Mouse (Mus musculus): ENCODE measurements around the gene Atg16l2.

The Atg16l2 gene

DNA sequence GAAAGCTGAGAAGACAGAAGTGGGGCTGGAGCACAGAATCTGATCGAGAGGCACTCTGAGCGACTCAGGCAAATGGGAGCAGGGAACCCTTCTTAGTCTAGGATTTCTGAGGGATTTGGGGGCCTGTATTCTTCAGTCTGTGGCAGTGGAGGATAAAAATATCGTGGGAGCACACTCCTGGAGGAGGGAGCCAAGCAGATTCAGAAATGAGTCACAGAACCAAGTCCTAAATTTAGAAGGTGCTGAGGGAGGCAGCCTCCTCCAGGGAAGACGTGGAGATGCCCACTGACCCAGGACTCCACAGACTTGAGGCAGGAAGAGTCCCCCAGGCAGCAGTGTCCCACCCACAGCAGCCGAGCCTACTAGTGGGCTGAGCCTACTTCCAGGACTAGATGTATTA is 12.3 kb upstream of the Atg16l2 start:
- Histone ChIP-seq H3K27me3 (ENCODE audit: control insufficient read depth, insufficient read depth, low read length, poor library complexity, severe bottlenecking) (no peaks in the 10 kb centered on the region), H3K36me3 (ENCODE audit: control insufficient read depth, insufficient read depth, low read length, poor library complexity, severe bottlenecking) (no peaks in the 10 kb centered on the region)
- DNase-seq (ENCODE audit: low read depth, low spot score), result no peak

DNA sequence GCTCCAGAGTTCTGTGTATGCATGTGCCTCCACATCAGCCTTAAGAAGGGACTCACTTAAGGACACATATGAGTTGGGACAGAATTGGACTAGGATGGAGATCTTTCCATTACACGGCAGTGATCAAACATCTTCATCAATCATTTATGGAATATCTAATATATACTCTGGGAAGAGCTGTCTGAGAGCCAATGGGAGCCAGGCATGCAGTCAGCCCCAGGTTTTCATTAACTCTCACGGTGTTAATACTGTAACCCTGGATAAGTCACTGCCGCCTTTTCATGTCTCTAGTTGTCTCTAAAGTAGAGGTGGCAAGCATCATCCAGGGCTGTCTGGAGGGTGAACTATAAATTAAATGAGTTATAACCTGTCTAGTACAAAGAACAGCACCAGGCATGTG is 11.0 kb upstream of the Atg16l2 start:
- H3K36me3 ChIP-seq (ENCODE audit: control insufficient read depth, insufficient read depth, low read length, poor library complexity, severe bottlenecking), result no peaks in the 10 kb centered on the region
- no peak for DNase-seq (ENCODE audit: low read depth, low spot score)
- H3K27me3 ChIP-seq (ENCODE audit: control insufficient read depth, insufficient read depth, low read length, poor library complexity, severe bottlenecking), result no peaks in the 10 kb centered on the region

DNA sequence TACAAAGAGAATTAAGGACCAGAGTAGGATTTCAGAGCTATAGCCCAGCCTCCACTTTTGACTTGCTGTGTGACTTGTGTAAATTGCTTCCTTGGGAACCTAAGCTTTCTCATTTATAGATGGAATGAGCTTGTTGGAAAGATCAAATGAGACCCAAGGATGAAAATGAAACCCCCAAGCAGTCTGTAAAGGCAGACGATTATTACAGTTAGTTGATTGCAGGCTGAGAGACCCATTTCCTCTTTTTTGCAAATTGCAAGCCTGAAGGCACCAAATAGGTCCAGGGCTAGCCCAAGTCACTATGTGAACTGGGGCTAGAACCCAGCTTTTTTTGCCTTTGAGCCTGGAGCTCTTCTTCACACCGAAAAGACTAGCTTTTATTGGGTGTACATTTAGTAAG is 9.0 kb upstream of the Atg16l2 start:
- DNase-seq (ENCODE audit: low read depth, low spot score), result peak; percentile 66
- no peaks in the 10 kb centered on the region for H3K36me3 ChIP-seq (ENCODE audit: control insufficient read depth, insufficient read depth, low read length, poor library complexity, severe bottlenecking)
- H3K27me3 ChIP-seq (ENCODE audit: control insufficient read depth, insufficient read depth, low read length, poor library complexity, severe bottlenecking), result no peaks in the 10 kb centered on the region

DNA sequence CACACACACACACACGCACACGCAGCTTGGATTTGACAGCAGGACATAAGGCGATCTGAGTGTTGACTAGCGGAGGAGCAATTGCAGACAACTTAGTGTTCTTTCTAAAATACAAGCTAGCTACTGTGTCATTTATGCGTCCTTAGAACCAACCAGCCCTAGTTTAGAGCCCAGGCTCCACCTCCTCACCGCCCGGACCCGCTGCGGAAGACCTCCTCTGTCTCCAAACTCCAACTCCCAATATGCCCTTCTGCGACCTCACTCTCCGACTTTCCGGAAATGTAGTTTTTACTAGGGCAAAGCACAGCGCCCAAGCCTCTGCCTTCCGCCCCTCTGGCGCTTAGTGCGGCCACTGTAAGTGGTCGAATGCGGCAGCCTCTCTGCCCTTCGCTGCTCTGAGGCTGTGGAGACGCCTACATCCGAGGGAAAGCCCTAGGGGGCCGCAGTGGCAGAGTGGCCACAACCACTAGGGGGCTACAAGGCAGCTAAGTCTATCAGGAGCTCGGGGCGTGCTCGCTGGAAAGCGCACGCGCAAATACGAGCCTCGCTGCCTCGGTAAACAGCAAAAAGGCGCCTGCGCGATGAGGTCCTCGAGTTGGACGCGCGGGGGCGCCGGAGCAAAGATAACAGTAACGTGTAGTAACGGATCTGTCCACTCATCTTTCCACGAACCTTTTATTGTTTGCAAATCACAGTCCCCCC is 8.4 kb upstream of the Atg16l2 start:
- H3K27me3 ChIP-seq (ENCODE audit: control insufficient read depth, insufficient read depth, low read length, poor library complexity, severe bottlenecking), result no peaks in the 10 kb centered on the region
- peak; percentile 99 for DNase-seq (ENCODE audit: low read depth, low spot score)
- H3K36me3 ChIP-seq (ENCODE audit: control insufficient read depth, insufficient read depth, low read length, poor library complexity, severe bottlenecking), result no peaks in the 10 kb centered on the region

DNA sequence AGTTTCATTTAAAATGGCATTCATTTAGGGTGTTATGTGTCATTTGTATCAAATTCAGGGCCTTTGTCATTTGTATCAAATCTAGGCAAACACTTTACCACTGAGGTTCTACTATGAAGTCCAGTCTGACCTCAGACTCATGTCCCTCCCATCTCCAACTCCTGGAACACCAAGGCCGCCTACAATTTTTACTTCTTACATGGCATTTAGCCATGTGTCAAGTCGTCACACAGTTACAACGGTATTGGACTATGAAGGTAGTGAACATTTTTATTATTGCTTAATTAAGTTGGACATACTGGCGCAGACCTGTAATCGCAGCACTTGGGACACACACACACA is 7.9 kb upstream of the Atg16l2 start:
- H3K36me3 ChIP-seq (ENCODE audit: control insufficient read depth, insufficient read depth, low read length, poor library complexity, severe bottlenecking), result no peaks in the 10 kb centered on the region
- no peaks in the 10 kb centered on the region for H3K27me3 ChIP-seq (ENCODE audit: control insufficient read depth, insufficient read depth, low read length, poor library complexity, severe bottlenecking)
- no peak for DNase-seq (ENCODE audit: low read depth, low spot score)

DNA sequence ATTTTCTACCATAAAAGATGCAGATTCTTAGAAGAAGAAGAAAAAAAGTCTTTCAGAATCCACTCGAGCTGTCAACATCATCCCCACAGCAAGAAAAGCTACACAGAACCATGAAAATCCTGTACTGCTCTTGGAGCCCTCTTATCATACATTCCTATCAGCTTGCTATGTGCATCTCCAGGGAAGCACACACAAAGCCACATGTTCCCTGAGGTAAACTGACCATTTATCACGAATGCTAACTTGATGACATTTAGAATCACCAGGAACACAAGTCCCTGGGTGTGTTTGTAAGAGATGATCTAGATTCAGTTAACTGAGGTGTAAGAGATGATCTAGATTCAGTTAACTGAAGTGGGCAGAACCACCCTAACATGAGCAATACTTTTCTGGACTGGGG is 4.8 kb upstream of the Atg16l2 start:
- Histone ChIP-seq H3K36me3 (ENCODE audit: control insufficient read depth, insufficient read depth, low read length, poor library complexity, severe bottlenecking) (no peaks in the 10 kb centered on the region), H3K27me3 (ENCODE audit: control insufficient read depth, insufficient read depth, low read length, poor library complexity, severe bottlenecking) (no peaks in the 10 kb centered on the region)
- DNase-seq (ENCODE audit: low read depth, low spot score), result no peak

DNA sequence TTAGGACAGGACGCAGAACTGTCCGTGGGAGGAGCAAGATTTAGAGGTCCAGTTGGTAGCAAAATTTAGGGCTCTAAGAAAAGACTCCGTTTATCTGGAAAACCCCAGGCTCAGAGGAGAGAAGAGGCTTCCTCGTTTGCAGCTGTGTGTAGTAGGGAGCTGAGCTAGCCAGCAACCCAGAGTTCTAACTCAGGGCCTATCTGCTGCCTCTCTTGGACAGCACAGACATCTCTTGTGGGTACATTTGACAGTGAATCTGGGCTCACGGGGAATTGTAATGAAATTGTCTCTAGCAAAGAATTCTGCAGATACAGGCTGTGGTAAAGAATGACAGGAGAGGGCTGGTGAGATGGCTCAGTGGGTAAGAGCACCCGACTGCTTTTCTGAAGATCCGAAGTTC is 640 bp upstream of the Atg16l2 start:
- peaks cover 3% of the 10 kb centered on the region; the same call in 1 of the 2 replicates for H3K36me3 ChIP-seq (ENCODE audit: control insufficient read depth, insufficient read depth, low read length, poor library complexity, severe bottlenecking)
- H3K27me3 ChIP-seq (ENCODE audit: control insufficient read depth, insufficient read depth, low read length, poor library complexity, severe bottlenecking), result no peaks in the 10 kb centered on the region
- no peak for DNase-seq (ENCODE audit: low read depth, low spot score)

DNA sequence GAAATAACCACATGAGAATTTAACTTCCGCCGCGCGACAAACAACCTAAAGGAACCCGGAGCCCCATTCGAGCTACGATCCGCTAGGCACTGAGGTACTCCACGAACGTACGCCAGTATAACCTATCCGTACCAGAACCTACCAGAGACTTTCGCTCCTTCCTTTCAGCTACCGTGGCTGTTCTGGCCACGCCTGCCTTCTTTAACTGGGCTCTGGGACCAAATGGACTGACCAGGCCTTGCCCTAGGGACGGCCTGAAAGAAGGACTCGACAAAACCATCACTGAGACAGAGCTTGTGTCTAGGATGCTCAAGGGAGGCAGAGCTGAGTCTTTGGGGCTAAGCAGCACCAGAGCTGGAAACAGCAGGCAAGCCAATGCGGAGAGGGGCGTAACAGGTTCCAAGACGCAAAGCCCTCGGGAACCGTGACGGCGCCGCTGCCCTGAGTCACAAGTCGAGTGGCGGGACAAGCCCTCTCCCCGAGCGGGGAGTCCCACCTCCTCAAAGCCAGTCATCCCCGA is 630 bp downstream of the Atg16l2 start:
- no peaks in the 10 kb centered on the region for H3K27me3 ChIP-seq (ENCODE audit: control insufficient read depth, insufficient read depth, low read length, poor library complexity, severe bottlenecking)
- H3K36me3 ChIP-seq (ENCODE audit: control insufficient read depth, insufficient read depth, low read length, poor library complexity, severe bottlenecking), result peaks cover 7% of the 10 kb centered on the region
- peak; percentile 62 for DNase-seq (ENCODE audit: low read depth, low spot score)

DNA sequence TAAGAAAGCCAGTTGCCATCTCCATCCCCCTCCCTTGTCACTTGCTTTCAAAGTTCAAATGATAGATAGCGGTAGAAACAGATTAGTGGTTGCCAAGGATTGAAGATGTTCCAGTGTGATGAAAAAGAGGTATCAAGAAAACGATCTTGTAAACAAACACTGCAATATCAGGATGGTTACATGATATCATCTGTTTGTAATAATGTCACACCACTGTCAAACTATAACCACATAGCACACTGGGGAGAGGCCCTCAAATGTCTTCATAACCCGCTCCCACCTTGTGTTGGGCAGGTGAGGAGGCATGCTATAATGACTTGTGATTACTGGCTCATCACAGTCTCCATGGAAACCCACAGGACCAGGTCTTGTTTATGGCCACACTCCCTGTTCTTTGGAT is 3.7 kb downstream of the Atg16l2 start:
- Histone ChIP-seq H3K27me3 (ENCODE audit: control insufficient read depth, insufficient read depth, low read length, poor library complexity, severe bottlenecking) (no peaks in the 10 kb centered on the region), H3K36me3 (ENCODE audit: control insufficient read depth, insufficient read depth, low read length, poor library complexity, severe bottlenecking) (peaks cover 10% of the 10 kb centered on the region)
- DNase-seq (ENCODE audit: low read depth, low spot score), result no peak

DNA sequence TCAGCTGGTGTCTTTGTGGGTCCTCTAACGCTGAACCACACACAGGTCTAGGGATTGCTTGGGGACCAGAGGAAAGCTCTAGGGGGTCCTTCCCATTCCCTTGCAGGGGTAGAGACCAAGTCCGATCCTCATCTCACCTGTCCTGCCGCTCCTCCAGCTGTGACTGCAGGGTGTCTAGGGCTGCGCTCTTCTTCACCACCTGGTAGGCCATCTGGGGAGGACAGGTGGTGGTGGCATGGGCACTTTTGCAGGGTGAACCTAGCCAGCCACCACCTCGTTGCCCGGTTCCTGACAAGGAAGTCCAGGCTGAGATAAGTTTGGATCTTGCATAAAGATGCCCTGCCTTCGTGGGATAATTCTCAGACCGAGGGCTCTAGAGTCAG is 5.0 kb downstream of the Atg16l2 start:
- H3K36me3 ChIP-seq (ENCODE audit: control insufficient read depth, insufficient read depth, low read length, poor library complexity, severe bottlenecking), result peaks cover 12% of the 10 kb centered on the region
- H3K27me3 ChIP-seq (ENCODE audit: control insufficient read depth, insufficient read depth, low read length, poor library complexity, severe bottlenecking), result no peaks in the 10 kb centered on the region
- DNase-seq (ENCODE audit: low read depth, low spot score), result no peak

DNA sequence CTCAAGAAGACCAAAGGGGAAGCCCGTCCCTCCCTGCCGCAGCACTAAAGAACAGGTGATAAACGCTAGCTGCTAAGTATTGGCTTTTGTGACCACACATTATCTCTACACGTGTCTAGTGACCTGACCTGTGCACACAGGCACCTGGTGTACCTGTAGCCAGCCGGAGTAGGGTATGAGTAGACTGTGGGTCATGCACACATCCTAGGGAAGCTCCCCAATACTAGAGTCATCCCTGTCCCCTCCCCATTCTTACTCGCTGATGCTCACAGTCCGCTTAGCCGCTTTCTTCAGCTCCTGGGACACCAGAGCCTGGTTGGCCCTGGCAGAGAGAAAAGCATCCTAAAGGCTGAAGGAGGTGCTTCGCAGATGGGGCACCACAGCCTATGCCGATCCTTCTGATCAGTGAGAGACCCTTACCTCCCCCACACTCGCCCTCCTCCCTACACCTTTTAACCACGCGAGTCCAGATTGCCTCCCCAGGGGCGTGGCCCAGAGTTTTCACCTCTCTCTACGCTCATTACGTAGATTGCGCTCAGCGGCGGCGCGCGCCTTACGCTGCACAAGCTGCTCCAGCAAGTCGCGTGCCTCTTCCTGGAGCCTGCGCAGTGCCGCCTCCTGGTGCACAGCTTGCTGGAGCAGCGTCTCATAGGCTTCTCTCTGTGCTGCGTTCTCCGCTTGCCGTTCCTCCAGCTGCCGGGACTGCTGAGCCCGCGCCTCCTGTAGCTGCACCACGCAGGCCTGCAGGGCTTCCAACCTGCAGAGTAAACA is 5.6 kb downstream of the Atg16l2 start:
- DNase-seq (ENCODE audit: low read depth, low spot score), result peak; percentile 45
- Histone ChIP-seq H3K36me3 (ENCODE audit: control insufficient read depth, insufficient read depth, low read length, poor library complexity, severe bottlenecking) (peaks cover 13% of the 10 kb centered on the region), H3K27me3 (ENCODE audit: control insufficient read depth, insufficient read depth, low read length, poor library complexity, severe bottlenecking) (no peaks in the 10 kb centered on the region)

DNA sequence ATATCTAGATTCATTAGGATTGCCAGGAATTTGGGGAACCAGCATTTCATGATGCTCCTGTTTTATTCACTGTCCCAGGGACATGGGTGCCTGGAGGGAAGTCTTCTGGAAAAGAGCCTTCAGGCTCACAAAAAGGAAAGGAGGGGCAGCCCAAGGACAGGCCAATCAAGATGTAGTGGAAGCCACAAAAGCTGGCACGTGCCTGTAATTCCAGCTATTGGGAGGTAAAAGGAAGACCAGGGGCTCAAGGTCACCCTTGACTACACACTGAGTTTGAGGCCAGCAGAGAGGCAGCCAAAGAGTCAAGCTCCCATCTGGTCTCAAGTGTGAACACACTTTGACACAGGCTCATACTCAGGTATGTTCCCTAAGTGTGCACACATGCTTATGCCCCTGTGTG is 6.6 kb downstream of the Atg16l2 start:
- Histone ChIP-seq H3K27me3 (ENCODE audit: control insufficient read depth, insufficient read depth, low read length, poor library complexity, severe bottlenecking) (no peaks in the 10 kb centered on the region), H3K36me3 (ENCODE audit: control insufficient read depth, insufficient read depth, low read length, poor library complexity, severe bottlenecking) (peaks cover 15% of the 10 kb centered on the region)
- no peak for DNase-seq (ENCODE audit: low read depth, low spot score)

DNA sequence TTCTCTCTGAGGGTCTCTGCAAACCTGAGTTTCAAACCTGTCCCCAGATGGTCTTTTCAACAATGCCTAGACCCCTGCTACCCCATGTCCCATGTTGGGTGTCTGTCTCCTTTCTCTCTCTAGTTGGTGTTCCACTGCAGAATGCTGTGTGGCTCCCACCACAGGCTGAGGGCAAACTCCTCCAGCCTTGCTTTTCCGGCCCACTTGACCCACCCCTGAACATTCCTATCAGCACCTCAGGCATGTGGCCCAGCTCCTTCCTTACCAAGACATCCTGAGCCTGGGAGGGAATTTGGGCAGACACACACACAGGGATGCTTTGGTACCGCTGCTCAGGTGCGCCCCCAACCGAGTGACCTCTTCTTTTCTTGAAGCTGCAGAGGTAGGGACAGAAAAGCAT is 8.4 kb downstream of the Atg16l2 start:
- Histone ChIP-seq H3K27me3 (ENCODE audit: control insufficient read depth, insufficient read depth, low read length, poor library complexity, severe bottlenecking) (no peaks in the 10 kb centered on the region), H3K36me3 (ENCODE audit: control insufficient read depth, insufficient read depth, low read length, poor library complexity, severe bottlenecking) (peaks cover 20% of the 10 kb centered on the region)
- DNase-seq (ENCODE audit: low read depth, low spot score), result no peak

DNA sequence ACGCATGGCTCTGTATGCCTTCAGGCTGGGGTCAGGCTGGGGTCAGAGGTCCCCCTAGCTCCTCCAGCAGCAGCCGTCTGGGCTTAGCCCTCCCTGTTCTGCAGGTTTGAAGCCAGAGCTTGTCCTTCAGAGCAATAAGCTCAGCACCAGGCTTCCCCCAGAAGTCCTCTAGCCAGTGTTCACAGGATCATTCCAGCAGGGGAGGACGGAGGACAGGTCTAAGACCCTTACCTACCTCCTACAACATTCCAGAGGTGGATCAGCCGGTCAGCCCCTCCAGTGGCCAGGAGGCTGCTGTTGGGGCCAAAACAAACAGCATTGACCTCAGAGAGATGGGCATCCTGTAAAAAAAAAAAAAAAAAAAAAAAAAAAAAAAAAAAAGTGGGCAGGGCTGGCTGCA is 8.9 kb downstream of the Atg16l2 start:
- Histone ChIP-seq H3K36me3 (ENCODE audit: control insufficient read depth, insufficient read depth, low read length, poor library complexity, severe bottlenecking) (peaks cover 21% of the 10 kb centered on the region), H3K27me3 (ENCODE audit: control insufficient read depth, insufficient read depth, low read length, poor library complexity, severe bottlenecking) (no peaks in the 10 kb centered on the region)
- DNase-seq (ENCODE audit: low read depth, low spot score), result no peak

DNA sequence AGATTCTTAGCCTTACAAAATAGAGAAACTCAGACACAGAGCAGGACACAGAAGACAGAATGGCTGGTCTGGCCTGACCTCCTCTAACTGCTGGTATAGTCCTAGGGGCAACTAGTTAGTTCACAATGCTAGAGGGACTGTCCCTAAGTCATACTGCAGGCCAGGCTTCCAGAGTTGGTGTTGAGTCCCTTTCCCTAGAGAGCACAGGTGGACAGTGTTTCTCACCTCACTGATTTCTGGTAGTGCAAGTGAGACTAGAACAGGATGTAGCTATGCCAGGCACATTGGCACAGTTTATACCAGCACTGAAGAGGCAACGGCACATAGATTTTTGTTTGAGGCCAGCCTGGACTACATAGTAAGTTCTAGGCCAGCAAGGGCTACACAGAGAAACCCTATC is 9.4 kb downstream of the Atg16l2 start:
- Histone ChIP-seq H3K36me3 (ENCODE audit: control insufficient read depth, insufficient read depth, low read length, poor library complexity, severe bottlenecking) (peaks cover 21% of the 10 kb centered on the region), H3K27me3 (ENCODE audit: control insufficient read depth, insufficient read depth, low read length, poor library complexity, severe bottlenecking) (no peaks in the 10 kb centered on the region)
- peak; percentile 35 for DNase-seq (ENCODE audit: low read depth, low spot score)
